Mouse (Mus musculus): ENCODE measurements around the gene Pum1.
A peak's percentile ranks its signal among the peaks of the same experiment; 100 is the strongest.

Pum1 gene

DNA sequence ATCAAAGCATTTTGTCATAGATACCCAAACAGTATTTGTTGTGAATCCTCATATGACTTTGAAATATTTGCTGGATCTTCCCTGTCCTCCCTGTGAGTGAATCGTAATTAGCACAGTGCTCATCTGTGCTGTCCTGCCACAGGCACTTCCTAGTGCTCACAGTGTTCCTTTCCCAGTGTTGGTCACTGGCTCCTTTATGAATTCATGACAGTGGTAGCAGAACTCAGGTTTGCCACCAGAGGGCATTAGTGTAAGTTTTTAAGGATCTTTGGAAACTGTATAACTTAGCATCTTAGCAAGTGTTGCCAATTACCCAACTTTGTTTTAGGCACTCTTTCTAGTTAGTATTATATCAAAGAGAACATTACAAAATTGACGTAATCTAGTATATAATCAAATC is 75.4 kb downstream of the Pum1 start:
- peak; percentile 33 for DNase-seq

GRCm38 (mm10) chr4:130744058-130744457 is 80.9 kb downstream of the Pum1 start:
- DNase-seq = no peak

- DNase-seq = no peak
Observed at GRCm38 (mm10) chr4:130745561-130746306, 82.6 kb downstream of the Pum1 start.

GRCm38 (mm10) chr4:130749566-130749965 is 86.4 kb downstream of the Pum1 start:
- no peak for DNase-seq

DNA sequence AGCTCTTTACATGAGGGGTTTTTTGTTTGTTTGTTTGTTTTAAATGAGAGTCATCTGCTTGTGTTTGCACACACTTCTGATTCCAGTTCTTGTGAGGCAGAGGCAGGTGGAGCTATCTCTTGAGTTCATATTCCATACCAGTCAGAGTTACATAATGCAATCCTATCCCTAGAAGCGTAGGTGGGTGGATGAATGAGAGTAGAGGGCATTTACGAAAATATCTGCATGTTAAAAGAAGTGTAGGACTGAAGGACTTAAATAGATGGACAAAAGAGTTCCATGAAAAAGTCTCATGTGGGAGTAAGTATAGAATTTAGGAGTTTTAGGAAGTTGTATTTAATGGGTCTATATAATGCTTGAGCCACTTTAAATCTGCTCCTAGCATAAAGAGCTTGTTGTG is 88.8 kb downstream of the Pum1 start:
- no peak for DNase-seq

DNA sequence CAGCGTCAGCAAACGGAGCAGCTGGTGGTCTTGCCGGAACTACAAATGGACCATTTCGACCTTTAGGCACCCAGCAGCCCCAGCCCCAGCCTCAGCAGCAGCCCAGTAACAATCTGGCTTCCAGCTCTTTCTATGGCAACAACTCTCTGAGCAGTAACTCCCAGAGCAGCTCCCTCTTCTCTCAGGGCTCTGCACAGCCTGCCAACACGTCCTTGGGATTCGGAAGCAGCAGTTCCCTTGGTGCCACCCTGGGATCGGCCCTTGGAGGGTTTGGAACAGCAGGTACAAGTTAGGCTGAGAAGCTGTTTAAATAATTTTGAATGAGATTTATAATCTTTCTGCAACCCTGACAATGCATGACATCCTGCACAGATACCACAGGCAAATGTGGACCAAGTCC is 89.5 kb downstream of the Pum1 start:
- no peak for DNase-seq

DNA sequence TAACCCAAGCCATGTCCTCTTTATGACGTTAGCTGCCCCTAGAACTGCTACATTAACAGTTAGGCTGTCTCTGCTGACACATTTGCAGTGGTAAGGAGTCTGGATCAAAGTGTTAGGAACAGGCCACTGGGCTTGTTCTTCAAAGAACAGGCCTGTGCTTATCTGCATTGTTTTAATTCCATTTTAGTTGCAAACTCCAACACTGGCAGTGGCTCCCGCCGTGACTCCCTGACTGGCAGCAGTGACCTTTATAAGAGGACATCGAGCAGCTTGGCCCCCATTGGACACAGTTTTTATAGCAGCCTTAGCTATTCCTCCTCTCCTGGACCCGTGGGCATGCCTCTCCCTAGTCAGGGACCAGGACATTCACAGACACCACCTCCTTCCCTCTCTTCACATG is 90.6 kb downstream of the Pum1 start:
- DNase-seq = no peak

GRCm38 (mm10) chr4:130754776-130755175 is 91.7 kb downstream of the Pum1 start:
- no peak for DNase-seq

DNA sequence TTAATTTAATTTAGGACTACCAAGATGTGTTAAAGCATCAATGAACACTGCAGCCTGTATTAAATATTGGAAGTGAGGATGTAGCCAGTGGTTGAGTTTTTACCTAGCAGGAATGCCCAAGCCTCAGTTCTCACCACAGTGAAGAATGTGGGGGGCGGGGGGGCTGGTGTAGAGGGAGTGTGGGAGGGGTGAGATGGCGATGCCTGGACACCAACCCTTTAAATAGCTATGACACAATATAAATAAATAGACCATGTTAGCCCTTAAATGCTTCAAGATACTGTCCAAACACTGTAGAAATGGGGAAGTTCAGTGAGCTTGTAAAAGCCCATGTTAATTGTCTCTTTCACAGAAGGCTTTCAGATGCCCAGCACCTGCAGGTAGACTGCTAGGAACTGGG is 96.8 kb downstream of the Pum1 start:
- DNase-seq = no peak

DNA sequence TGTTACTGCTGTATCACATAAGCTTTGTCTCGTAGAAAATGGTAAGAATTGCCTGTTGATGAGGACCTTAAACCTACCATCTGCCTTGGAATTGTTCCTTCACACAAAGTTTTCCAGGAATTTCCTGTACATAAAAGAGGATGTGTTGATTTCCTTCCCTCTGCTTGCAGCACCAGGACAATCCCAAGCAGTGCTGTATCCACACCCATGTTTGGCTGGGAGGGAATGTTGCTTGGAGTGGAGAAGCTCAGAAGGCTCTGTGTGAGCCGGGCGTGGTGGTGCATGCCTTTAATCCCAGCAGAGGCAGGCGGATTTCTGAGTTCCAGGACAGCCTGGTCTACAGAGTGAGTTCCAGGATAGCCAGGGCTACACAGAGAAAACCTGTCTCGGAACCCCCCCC is 98.7 kb downstream of the Pum1 start:
- DNase-seq = no peak

GRCm38 (mm10) chr4:130765399-130766160 is 102.5 kb downstream of the Pum1 start:
- no peak for DNase-seq

- DNase-seq = no peak
Observed at GRCm38 (mm10) chr4:130766387-130766786, 103.3 kb downstream of the Pum1 start.

DNA sequence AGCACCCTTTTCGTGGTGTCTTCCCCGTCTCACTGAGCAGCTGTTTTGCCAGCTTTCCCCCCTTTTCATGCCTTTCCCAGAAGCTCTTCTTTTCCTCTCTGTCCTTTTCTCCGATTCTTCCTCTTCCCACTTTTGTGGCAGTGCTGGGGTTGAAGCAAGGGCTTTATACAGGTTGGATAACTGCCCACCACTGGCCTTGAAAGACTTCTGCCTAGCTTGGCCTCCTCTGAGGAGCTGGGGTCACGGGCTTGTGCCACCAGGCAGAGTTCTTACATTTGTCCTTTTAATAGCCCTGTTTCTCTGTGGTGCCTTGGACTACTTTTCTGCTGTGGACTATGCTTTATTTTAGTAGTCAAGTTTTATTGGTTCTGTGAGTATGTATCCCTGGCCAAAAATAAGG is 103.8 kb downstream of the Pum1 start:
- no peak for DNase-seq

DNA sequence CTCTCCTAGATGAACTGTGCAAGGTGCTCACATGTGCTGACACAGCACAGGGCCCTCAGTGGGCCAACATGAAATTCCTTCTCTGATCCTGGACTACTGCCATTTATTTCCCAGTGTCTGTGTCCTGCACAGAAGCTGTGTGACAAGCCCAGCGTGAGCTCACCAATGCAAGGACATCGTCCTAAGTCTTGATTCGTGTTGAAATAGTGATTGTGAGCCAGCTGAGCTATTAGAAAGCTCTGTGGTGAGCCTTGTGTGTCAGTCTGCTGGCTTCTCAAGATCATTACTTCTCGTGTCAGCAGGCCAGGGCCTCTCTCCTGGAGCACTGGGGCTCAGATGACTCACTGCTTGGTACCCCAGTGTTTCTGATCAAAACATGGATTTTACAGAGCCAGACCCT is 110.8 kb downstream of the Pum1 start:
- no peak for DNase-seq

DNA sequence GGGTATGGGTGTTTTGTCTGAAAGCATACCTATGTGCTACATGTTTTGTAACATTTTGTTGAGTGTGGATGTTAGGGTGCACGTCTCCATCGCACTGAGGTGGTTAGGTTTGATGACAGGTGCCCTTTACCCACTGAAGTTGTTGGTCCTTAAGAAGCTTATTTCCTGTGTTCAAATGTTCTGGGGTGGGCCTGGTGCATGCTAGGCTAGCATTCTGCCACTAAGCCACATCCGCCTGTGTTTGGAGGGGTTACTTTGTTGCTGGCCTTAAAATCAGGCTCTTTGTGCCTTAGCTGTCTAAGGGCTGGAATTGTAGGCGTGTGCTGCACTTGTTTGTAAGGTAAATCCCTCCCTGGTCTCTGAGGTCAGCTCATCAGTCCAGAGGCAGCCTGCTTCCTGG is 111.7 kb downstream of the Pum1 start:
- DNase-seq = peak; percentile 70

DNA sequence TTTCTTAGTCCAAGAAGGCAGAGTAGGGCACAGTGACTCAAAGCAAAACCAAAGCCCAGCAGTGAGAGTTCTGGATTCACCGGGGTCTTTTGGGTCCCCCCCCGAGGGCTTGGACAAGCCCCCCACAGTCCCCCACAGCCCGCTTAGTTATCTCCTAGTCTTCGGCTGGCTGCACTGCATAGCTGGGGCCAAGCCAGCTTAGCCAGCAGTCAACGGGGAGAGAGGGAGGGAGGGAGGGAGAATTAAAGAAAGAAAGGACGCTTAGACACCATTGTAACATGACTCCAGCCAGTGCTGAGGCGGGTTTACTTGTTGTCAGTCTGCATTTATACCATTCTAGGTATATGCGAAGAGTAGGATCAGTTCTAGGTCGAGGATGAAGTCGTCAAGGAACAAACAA is 114.5 kb downstream of the Pum1 start:
- DNase-seq = no peak

DNA sequence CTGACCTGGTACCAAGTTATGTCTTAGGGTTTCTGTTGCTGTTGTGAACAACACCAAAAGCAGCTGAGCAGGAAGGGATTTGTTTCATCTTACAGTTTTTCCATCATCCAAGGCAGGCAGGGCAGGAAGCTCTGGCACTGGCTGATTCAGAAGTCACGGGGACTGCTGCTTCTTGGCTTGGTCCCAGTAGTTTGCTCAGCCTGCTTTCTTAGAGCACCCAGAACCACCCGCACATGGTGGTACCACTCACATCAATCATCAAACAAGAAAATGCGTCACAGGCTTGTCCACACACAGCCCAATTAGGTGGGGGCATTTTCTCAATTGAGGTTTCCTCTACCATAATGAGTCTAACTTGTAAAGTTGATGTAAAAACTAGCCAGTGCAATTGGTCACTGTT is 115.9 kb downstream of the Pum1 start:
- DNase-seq = no peak

DNA sequence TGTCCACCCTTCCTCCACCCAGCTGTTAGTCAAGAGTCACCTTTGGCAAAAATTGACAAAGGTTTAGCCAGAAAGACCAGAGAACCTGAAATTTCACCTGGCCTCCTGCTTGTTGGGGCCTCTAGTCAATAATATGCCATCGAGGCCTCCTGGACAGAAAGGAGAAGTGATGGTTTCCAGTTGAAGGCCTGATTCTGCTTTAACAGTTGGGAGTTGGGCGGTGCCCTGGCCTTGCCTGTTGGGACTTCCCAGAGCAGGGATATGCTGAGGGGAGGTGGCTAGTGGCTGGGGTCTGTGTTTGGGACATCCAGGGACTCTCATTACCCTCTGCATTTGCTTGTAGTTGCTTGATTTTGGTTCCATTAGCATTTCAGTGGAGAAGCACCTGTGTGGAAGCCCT is 119.4 kb downstream of the Pum1 start:
- DNase-seq = no peak

- peak; percentile 64 for DNase-seq
Observed at GRCm38 (mm10) chr4:130784755-130785154, 121.6 kb downstream of the Pum1 start.

DNA sequence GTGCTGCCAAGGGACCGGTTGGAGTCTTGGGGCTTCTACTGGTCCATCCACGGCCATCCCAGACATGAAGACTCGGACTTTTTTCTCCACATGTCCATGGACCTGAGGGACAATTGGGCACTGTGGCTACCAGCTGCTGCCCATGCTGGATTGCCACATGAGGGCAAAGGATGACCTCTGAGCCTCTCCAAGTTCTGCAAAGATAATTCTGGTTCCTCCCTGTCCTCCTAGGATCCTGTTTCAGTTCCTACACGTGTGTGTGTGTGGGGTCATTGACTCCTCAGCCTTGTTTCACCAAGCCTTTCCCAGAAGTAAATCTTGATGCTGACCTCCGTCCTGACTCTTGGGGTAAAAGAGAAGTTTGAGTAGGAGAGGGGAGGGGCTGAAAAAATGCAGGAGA is 124.4 kb downstream of the Pum1 start:
- no peak for DNase-seq

GRCm38 (mm10) chr4:130790180-130790579 is 127.1 kb downstream of the Pum1 start:
- peak; percentile 75 for DNase-seq

GRCm38 (mm10) chr4:130791811-130792375 is 128.8 kb downstream of the Pum1 start:
- DNase-seq = no peak

DNA sequence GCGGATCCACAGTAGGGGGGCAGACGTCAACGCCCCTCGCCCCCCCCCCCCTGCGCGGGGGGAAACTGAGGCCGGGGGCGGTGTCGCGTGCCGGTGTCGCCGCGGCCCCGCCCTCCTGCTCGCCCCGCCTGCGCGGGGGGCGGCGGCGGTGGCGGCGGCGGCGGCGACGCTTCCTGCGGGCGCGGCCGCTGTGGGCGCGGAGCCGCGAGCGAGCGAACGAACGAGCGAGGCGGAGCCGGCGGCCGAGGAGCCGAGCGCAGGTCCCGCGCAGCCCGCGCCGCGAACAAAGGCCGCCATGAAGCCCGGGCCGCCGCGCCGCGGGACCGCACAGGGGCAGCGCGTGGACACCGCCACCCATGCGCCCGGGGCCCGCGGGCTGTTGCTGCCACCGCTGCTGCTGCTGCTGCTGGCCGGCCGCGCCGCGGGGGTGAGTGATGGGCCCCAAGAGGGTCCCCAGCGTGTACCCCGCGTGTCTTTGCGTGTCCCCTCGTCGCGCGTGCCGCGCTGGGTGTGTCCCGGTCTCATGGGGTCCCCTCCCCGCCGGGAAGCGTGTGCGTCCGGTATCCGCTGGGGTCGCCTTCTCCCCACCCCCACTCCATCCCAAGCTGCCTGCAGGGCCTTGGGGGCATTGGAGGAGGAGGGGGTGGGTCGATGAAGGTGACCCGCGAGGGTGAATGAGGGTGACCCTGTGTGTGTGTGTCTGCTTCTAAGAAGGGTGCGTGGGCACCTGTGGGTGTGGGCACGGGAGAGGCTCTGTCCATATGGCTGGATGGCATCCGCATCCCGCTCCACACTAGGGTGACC is 129.5 kb downstream of the Pum1 start, which contains the start of gene Sdc3:
Gene Sdc3 (plus strand): TSS at position 162 of the 804 bp plus-strand sequence.
- DNase-seq = peak; percentile 45

Measured in thymus, postnatal 14 days (tissue).